Mouse (Mus musculus) forebrain, embryonic 12.5 days (tissue): ENCODE measurements around the gene Pnpo. TPM values are rescaled to one million over a fixed set of nuclear protein-coding genes. Genes with fewer than 3 reads are reported as not detected.

ENCODE experiments used
- ATAC-seq: fragments of 200-750 bp; cut with Nextera tagmentation; 2 replicates; pipeline ENCODE4 v1.8.0; 2017; ENCODE audit warnings: moderate TSS enrichment; ENCODE audit not compliant: low FRiP score
- H3K27ac ChIP-seq: fragments of 300-500 bp; sonication (generic); 2 replicates; pipeline ENCODE4 v1.5.1; 2016; ENCODE audit warnings: mild to moderate bottlenecking
- H3K27me3 ChIP-seq: fragments of 300-500 bp; sonication (generic); 2 replicates; pipeline ENCODE4 v1.6.1; 2016; ENCODE audit warnings: mild to moderate bottlenecking
- H3K36me3 ChIP-seq: fragments of 300-500 bp; sonication (generic); replicated peaks from 2 replicates; pipeline ENCODE4 v1.6.1; 2016; ENCODE audit warnings: mild to moderate bottlenecking
- H3K4me1 ChIP-seq: fragments of 300-500 bp; sonication (generic); 2 replicates; pipeline ENCODE4 v1.6.1; 2016
- H3K4me2 ChIP-seq: fragments of 300-500 bp; sonication (generic); 2 replicates; pipeline ENCODE4 v1.6.1; 2016; ENCODE audit warnings: mild to moderate bottlenecking, moderate library complexity
- H3K4me3 ChIP-seq: fragments of 300-500 bp; sonication (generic); replicated peaks from 2 replicates; pipeline ENCODE4 v1.5.1; 2016; ENCODE audit warnings: mild to moderate bottlenecking
- H3K9ac ChIP-seq: fragments of 300-500 bp; sonication (generic); 2 replicates; pipeline ENCODE4 v1.6.1; 2016; ENCODE audit warnings: mild to moderate bottlenecking
- H3K9me3 ChIP-seq: fragments of 300-500 bp; sonication (generic); 2 replicates; pipeline ENCODE4 v1.6.1; 2016
- WGBS: fragments of 180-500 bp; shearing (Covaris S2); methylation state at CpG from one replicate; pipeline ENCODE4 v1.1.7; 2016; 5-methylcytosine and 5-hydroxymethylcytosine counted together
- polyA plus RNA-seq: library from polyadenylated mRNA; unstranded; fragments of >200 nt; fragmentation: Nextera tagmentation; extraction: Ambion mirVana; gene quantifications from 2 replicates; pipeline ENCODE4 v1.2.1, GENCODE M21; 2016

Gene Pnpo
- polyA plus RNA-seq, 1 experiment from 2014 or later, result 17.2 TPM

- peak; percentile 98 for ATAC-seq
- Histone ChIP-seq H3K4me1 (peaks cover 36% of the 10 kb centered on the region), H3K27me3 (peaks cover 7% of the 10 kb centered on the region), H3K36me3 (no peaks in the 10 kb centered on the region), H3K4me2 (peak overlapping the region; percentile 83), H3K9me3 (no peaks in the 10 kb centered on the region), H3K27ac (peak overlapping the region; percentile 95), H3K9ac (peak overlapping the region; percentile 95), H3K4me3 (peak overlapping the region; percentile 88)
- WGBS, result under 1% methylated on average over 45 of the region's 45 CpGs
Measured at GRCm38 (mm10) chr11:96977606-96978400, 34.0 kb upstream of the Pnpo start.

GRCm38 (mm10) chr11:96976911-96977591 is 33.3 kb upstream of the Pnpo start:
- peak overlapping the region; percentile 82 for H3K4me2 ChIP-seq
- peak overlapping the region; percentile 88 for H3K4me3 ChIP-seq
- H3K27ac ChIP-seq, result peak overlapping the region; percentile 95
- WGBS, result 1% methylated on average over 46 of the region's 50 CpGs
- H3K4me1 ChIP-seq, result peaks cover 36% of the 10 kb centered on the region
- ATAC-seq, result peak; percentile 74
- H3K9me3 ChIP-seq, result no peaks in the 10 kb centered on the region
- H3K36me3 ChIP-seq, result no peaks in the 10 kb centered on the region
- peaks cover 7% of the 10 kb centered on the region for H3K27me3 ChIP-seq
- peak overlapping the region; percentile 95 for H3K9ac ChIP-seq

- no peak for ATAC-seq
- peaks cover 2% of the 10 kb centered on the region for H3K27me3 ChIP-seq
- no peaks in the 10 kb centered on the region for H3K9me3 ChIP-seq
- peak overlapping the region; percentile 88 for H3K4me3 ChIP-seq
- H3K27ac ChIP-seq, result 0 out of 2 replicates have a peak overlapping the region, but pooled peaks have one; percentile 95
- WGBS, result 55% methylated on average over 3 of the region's 3 CpGs
- peak overlapping the region; percentile 95 for H3K9ac ChIP-seq
- H3K4me1 ChIP-seq, result peaks cover 36% of the 10 kb centered on the region
- no peaks in the 10 kb centered on the region for H3K36me3 ChIP-seq
- peak overlapping the region; percentile 82 for H3K4me2 ChIP-seq
Measured at GRCm38 (mm10) chr11:96976379-96976687, 32.5 kb upstream of the Pnpo start.

GRCm38 (mm10) chr11:96975511-96976378 is 32.0 kb upstream of the Pnpo start:
- H3K9ac ChIP-seq, result peak overlapping the region; percentile 95; the same call in 1 of the 2 replicates
- H3K4me3 ChIP-seq, result peak overlapping the region; percentile 88
- peak overlapping the region; percentile 82 for H3K4me2 ChIP-seq
- H3K4me1 ChIP-seq, result peaks cover 36% of the 10 kb centered on the region
- no peaks in the 10 kb centered on the region for H3K9me3 ChIP-seq
- 0 out of 2 replicates have a peak overlapping the region, but pooled peaks have one; percentile 95 for H3K27ac ChIP-seq
- ATAC-seq, result no peak
- H3K36me3 ChIP-seq, result no peaks in the 10 kb centered on the region
- no peaks in the 10 kb centered on the region for H3K27me3 ChIP-seq
- 87% methylated on average over 10 of the region's 10 CpGs for WGBS

- Histone ChIP-seq H3K4me2 (no peak overlapping the region), H3K4me1 (peaks cover 38% of the 10 kb centered on the region), H3K9ac (no peak overlapping the region), H3K27ac (no peak overlapping the region), H3K36me3 (no peaks in the 10 kb centered on the region), H3K4me3 (no peak overlapping the region), H3K27me3 (no peaks in the 10 kb centered on the region), H3K9me3 (no peaks in the 10 kb centered on the region)
- WGBS, result 87% methylated on average over 5 of the region's 5 CpGs
- no peak for ATAC-seq
Measured at GRCm38 (mm10) chr11:96974813-96975212, 31.0 kb upstream of the Pnpo start.

- Histone ChIP-seq H3K9ac (peak overlapping the region; percentile 0; the same call in 1 of the 2 replicates), H3K4me3 (no peak overlapping the region), H3K27ac (0 out of 2 replicates have a peak overlapping the region, but pooled peaks have one; percentile 31), H3K27me3 (no peaks in the 10 kb centered on the region), H3K9me3 (no peaks in the 10 kb centered on the region), H3K4me2 (no peak overlapping the region), H3K36me3 (no peaks in the 10 kb centered on the region), H3K4me1 (peaks cover 39% of the 10 kb centered on the region)
- 89% methylated on average over 5 of the region's 5 CpGs for WGBS
- ATAC-seq, result no peak
Measured at GRCm38 (mm10) chr11:96973426-96973964, 29.7 kb upstream of the Pnpo start.

GRCm38 (mm10) chr11:96972906-96973305 is 29.1 kb upstream of the Pnpo start:
- Histone ChIP-seq H3K36me3 (no peaks in the 10 kb centered on the region), H3K9me3 (no peaks in the 10 kb centered on the region), H3K4me1 (peaks cover 35% of the 10 kb centered on the region), H3K4me2 (no peak overlapping the region), H3K9ac (no peak overlapping the region; the same call in 1 of the 2 replicates), H3K27me3 (no peaks in the 10 kb centered on the region), H3K4me3 (no peak overlapping the region), H3K27ac (no peak overlapping the region)
- no peak for ATAC-seq
- WGBS, result 81% methylated on average over 5 of the region's 5 CpGs

GRCm38 (mm10) chr11:96970341-96970740 is 26.6 kb upstream of the Pnpo start:
- Histone ChIP-seq H3K27ac (no peak overlapping the region), H3K4me2 (no peak overlapping the region), H3K36me3 (no peaks in the 10 kb centered on the region), H3K4me3 (no peak overlapping the region), H3K4me1 (peaks cover 20% of the 10 kb centered on the region), H3K27me3 (no peaks in the 10 kb centered on the region), H3K9ac (no peak overlapping the region), H3K9me3 (no peaks in the 10 kb centered on the region)
- WGBS, result 83% methylated on average over 3 of the region's 3 CpGs
- ATAC-seq, result no peak

GRCm38 (mm10) chr11:96969746-96970145 is 26.0 kb upstream of the Pnpo start:
- Histone ChIP-seq H3K4me1 (peaks cover 18% of the 10 kb centered on the region; the same call in 1 of the 2 replicates), H3K9me3 (no peaks in the 10 kb centered on the region), H3K4me3 (no peak overlapping the region), H3K36me3 (no peaks in the 10 kb centered on the region), H3K27ac (no peak overlapping the region), H3K27me3 (no peaks in the 10 kb centered on the region), H3K4me2 (no peak overlapping the region), H3K9ac (no peak overlapping the region)
- WGBS, result 90% methylated on average over 1 of the region's 1 CpGs
- ATAC-seq, result no peak

GRCm38 (mm10) chr11:96969280-96969722 is 25.5 kb upstream of the Pnpo start:
- Histone ChIP-seq H3K4me1 (peaks cover 18% of the 10 kb centered on the region; the same call in 1 of the 2 replicates), H3K9me3 (no peaks in the 10 kb centered on the region), H3K27me3 (no peaks in the 10 kb centered on the region), H3K4me2 (no peak overlapping the region), H3K4me3 (no peak overlapping the region), H3K9ac (no peak overlapping the region), H3K27ac (no peak overlapping the region), H3K36me3 (no peaks in the 10 kb centered on the region)
- 74% methylated on average over 5 of the region's 5 CpGs for WGBS
- no peak for ATAC-seq

- H3K4me1 ChIP-seq, result peaks cover 15% of the 10 kb centered on the region; the same call in 1 of the 2 replicates
- 72% methylated on average over 6 of the region's 6 CpGs for WGBS
- no peaks in the 10 kb centered on the region for H3K9me3 ChIP-seq
- peak overlapping the region; percentile 15; the same call in 1 of the 2 replicates for H3K27ac ChIP-seq
- no peak overlapping the region for H3K4me2 ChIP-seq
- H3K36me3 ChIP-seq, result no peaks in the 10 kb centered on the region
- H3K9ac ChIP-seq, result no peak overlapping the region
- no peak for ATAC-seq
- H3K4me3 ChIP-seq, result no peak overlapping the region
- H3K27me3 ChIP-seq, result no peaks in the 10 kb centered on the region
Measured at GRCm38 (mm10) chr11:96968476-96968875, 24.7 kb upstream of the Pnpo start.
